Mouse (Mus musculus): ENCODE results near the gene Mfsd4b1. TPM values are rescaled to one million over a fixed set of nuclear protein-coding genes. Genes with fewer than 3 reads are reported as not detected.

The Mfsd4b1 gene
- total and polyA plus RNA-seq, 2 experiments from 2014 or later: 0.62 to 0.94 TPM

DNA sequence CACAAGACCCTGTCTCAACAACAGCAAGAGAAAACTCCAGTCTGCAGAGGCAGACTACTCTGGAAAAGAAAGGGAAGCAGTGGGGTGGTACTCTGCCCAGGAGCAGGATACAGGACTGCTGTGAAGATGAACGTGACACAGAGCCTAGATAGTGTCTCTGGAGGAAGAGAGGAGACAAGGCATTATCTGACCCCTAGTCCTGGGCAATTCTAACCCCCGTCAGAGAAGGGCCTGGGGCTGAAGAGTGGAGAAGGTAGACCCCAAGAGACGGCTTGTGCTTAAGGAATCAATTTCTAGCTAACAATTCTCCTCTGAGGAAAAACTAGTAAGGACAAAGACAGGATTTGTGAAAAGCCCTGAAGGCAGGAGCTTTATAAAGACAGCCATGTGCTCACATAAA lies 40.3 kb upstream of the Mfsd4b1 start:
- no peak overlapping the region for H3K4me2 ChIP-seq (ENCODE audit: low read depth)
- no peaks in the 10 kb centered on the region for H3K9me3 ChIP-seq (ENCODE audit: low read length)
- WGBS: 22% methylated on average over 3 of the region's 3 CpGs
- no peak overlapping the region for H3K27ac ChIP-seq (ENCODE audit: low read depth, low read length)
- TF ChIP-seq CTCF (IDR thresholded peaks at IDR 0.05; ENCODE audit: low read depth): no peak
- no peaks in the 10 kb centered on the region for H3K27me3 ChIP-seq (ENCODE audit: insufficient read depth, low read length)
- H3K4me1 ChIP-seq (ENCODE audit: insufficient read depth): no peaks in the 10 kb centered on the region
- no peaks in the 10 kb centered on the region for H3K36me3 ChIP-seq (ENCODE audit: insufficient read depth)
- H3K4me3 ChIP-seq (ENCODE audit: low read depth, low read length): no peak overlapping the region
- DNase-seq (no peak), ATAC-seq (no peak)
- H3K9ac ChIP-seq: no peak overlapping the region

- Histone ChIP-seq H3K36me3 (ENCODE audit: insufficient read depth) (no peaks in the 10 kb centered on the region), H3K27me3 (ENCODE audit: insufficient read depth, low read length) (no peaks in the 10 kb centered on the region), H3K9me3 (ENCODE audit: low read length) (no peaks in the 10 kb centered on the region), H3K4me3 (ENCODE audit: low read depth, low read length) (no peak overlapping the region), H3K27ac (ENCODE audit: low read depth, low read length) (no peak overlapping the region), H3K4me2 (ENCODE audit: low read depth) (no peak overlapping the region), H3K9ac (no peak overlapping the region), H3K4me1 (ENCODE audit: insufficient read depth) (0 out of 2 replicates have a peak, but pooled peaks cover 3% of the 10 kb centered on the region)
- DNase-seq (no peak), ATAC-seq (no peak)
- TF ChIP-seq CTCF (IDR thresholded peaks at IDR 0.05; ENCODE audit: low read depth): no peak
- 33% methylated on average over 5 of the region's 5 CpGs for WGBS
Measured at GRCm38 (mm10) chr10:40063291-40063890, 38.3 kb upstream of the Mfsd4b1 start.

GRCm38 (mm10) chr10:40062812-40063211 lies 37.7 kb upstream of the Mfsd4b1 start:
- H3K4me2 ChIP-seq (ENCODE audit: low read depth): no peak overlapping the region
- 24% methylated on average over 6 of the region's 6 CpGs for whole genome bisulfite sequencing

GRCm38 (mm10) chr10:40061926-40062325 lies 36.9 kb upstream of the Mfsd4b1 start:
- H3K9me3 ChIP-seq (ENCODE audit: low read length): no peaks in the 10 kb centered on the region
- no peak overlapping the region for H3K4me2 ChIP-seq (ENCODE audit: low read depth)
- H3K4me3 ChIP-seq (ENCODE audit: low read depth, low read length): no peak overlapping the region
- no peak overlapping the region for H3K9ac ChIP-seq
- no peak for TF ChIP-seq CTCF (IDR thresholded peaks at IDR 0.05; ENCODE audit: low read depth)
- 85% methylated on average over 5 of the region's 5 CpGs for WGBS
- DNase-seq (no peak), ATAC-seq (no peak)
- no peak overlapping the region for H3K27ac ChIP-seq (ENCODE audit: low read depth, low read length)
- H3K27me3 ChIP-seq (ENCODE audit: insufficient read depth, low read length): no peaks in the 10 kb centered on the region
- 0 out of 2 replicates have a peak, but pooled peaks cover 3% of the 10 kb centered on the region for H3K4me1 ChIP-seq (ENCODE audit: insufficient read depth)
- no peaks in the 10 kb centered on the region for H3K36me3 ChIP-seq (ENCODE audit: insufficient read depth)

More at GRCm38 (mm10) chr10:40062812-40063211, 37.7 kb upstream of the Mfsd4b1 start:
- no peak overlapping the region for H3K9ac ChIP-seq
- DNase-seq (no peak), ATAC-seq (no peak)
- TF ChIP-seq CTCF (IDR thresholded peaks at IDR 0.05; ENCODE audit: low read depth): no peak
- 0 out of 2 replicates have a peak, but pooled peaks cover 3% of the 10 kb centered on the region for H3K4me1 ChIP-seq (ENCODE audit: insufficient read depth)
- no peaks in the 10 kb centered on the region for H3K27me3 ChIP-seq (ENCODE audit: insufficient read depth, low read length)
- H3K36me3 ChIP-seq (ENCODE audit: insufficient read depth): no peaks in the 10 kb centered on the region
- H3K4me3 ChIP-seq (ENCODE audit: low read depth, low read length): no peak overlapping the region
- no peak overlapping the region for H3K27ac ChIP-seq (ENCODE audit: low read depth, low read length)
- no peaks in the 10 kb centered on the region for H3K9me3 ChIP-seq (ENCODE audit: low read length)

DNA sequence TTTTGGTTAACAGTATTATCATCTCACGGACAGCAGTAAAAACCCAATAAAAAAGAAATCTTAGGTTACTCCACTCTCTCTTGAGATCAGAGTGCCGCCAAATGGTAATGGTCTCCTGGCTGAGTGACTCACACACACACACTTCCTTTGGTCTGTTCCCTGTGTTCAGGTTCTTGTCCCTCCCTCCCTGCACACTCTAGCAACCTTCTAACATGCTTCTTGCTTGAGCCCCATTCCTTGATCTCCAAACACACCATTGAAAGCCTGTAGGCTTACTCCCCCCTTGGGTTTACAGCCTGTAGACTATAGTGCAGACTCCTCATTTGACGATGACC lies 33.7 kb upstream of the Mfsd4b1 start:
- ATAC-seq (no peak), DNase-seq (no peak)
- no peak overlapping the region for H3K4me2 ChIP-seq (ENCODE audit: low read depth)
- H3K9ac ChIP-seq: no peak overlapping the region
- no peaks in the 10 kb centered on the region for H3K36me3 ChIP-seq (ENCODE audit: insufficient read depth)
- 0 out of 2 replicates have a peak, but pooled peaks cover 3% of the 10 kb centered on the region for H3K4me1 ChIP-seq (ENCODE audit: insufficient read depth)
- no peaks in the 10 kb centered on the region for H3K9me3 ChIP-seq (ENCODE audit: low read length)
- no peaks in the 10 kb centered on the region for H3K27me3 ChIP-seq (ENCODE audit: insufficient read depth, low read length)
- 86% methylated on average over 3 of the region's 3 CpGs for WGBS
- H3K4me3 ChIP-seq (ENCODE audit: low read depth, low read length): no peak overlapping the region
- TF ChIP-seq CTCF (IDR thresholded peaks at IDR 0.05; ENCODE audit: low read depth): no peak
- H3K27ac ChIP-seq (ENCODE audit: low read depth, low read length): no peak overlapping the region

GRCm38 (mm10) chr10:40058062-40058785 lies 33.2 kb upstream of the Mfsd4b1 start:
- Histone ChIP-seq H3K27me3 (ENCODE audit: insufficient read depth, low read length) (no peaks in the 10 kb centered on the region), H3K4me2 (ENCODE audit: low read depth) (no peak overlapping the region), H3K4me1 (ENCODE audit: insufficient read depth) (0 out of 2 replicates have a peak, but pooled peaks cover 3% of the 10 kb centered on the region), H3K9ac (no peak overlapping the region), H3K4me3 (ENCODE audit: low read depth, low read length) (no peak overlapping the region), H3K9me3 (ENCODE audit: low read length) (no peaks in the 10 kb centered on the region), H3K27ac (ENCODE audit: low read depth, low read length) (no peak overlapping the region), H3K36me3 (ENCODE audit: insufficient read depth) (no peaks in the 10 kb centered on the region)
- TF ChIP-seq CTCF (IDR thresholded peaks at IDR 0.05; ENCODE audit: low read depth): no peak
- 61% methylated on average over 6 of the region's 6 CpGs for WGBS
- DNase-seq (no peak), ATAC-seq (no peak)

GRCm38 (mm10) chr10:40057615-40058014 lies 32.5 kb upstream of the Mfsd4b1 start:
- TF ChIP-seq CTCF (IDR thresholded peaks at IDR 0.05; ENCODE audit: low read depth): no peak
- 57% methylated on average over 2 of the region's 2 CpGs for WGBS
- H3K4me2 ChIP-seq (ENCODE audit: low read depth): no peak overlapping the region

More at GRCm38 (mm10) chr10:40057615-40058014, 32.5 kb upstream of the Mfsd4b1 start:
- H3K4me1 ChIP-seq (ENCODE audit: insufficient read depth): 0 out of 2 replicates have a peak, but pooled peaks cover 3% of the 10 kb centered on the region
- ATAC-seq: no peak
- no peak overlapping the region for H3K27ac ChIP-seq (ENCODE audit: low read depth, low read length)
- H3K4me3 ChIP-seq (ENCODE audit: low read depth, low read length): no peak overlapping the region
- no peak for DNase-seq
- no peak overlapping the region for H3K9ac ChIP-seq
- no peaks in the 10 kb centered on the region for H3K27me3 ChIP-seq (ENCODE audit: insufficient read depth, low read length)
- H3K36me3 ChIP-seq (ENCODE audit: insufficient read depth): no peaks in the 10 kb centered on the region
- H3K9me3 ChIP-seq (ENCODE audit: low read length): no peaks in the 10 kb centered on the region
